Mouse (Mus musculus): ENCODE measurements at regions not wholly inside any gene's neighbourhood (a gene's known extent, or its start where the extent isn't known, plus 50 kb on each side); places are given as distances from the start of the nearest gene placed in this dataset.

DNA sequence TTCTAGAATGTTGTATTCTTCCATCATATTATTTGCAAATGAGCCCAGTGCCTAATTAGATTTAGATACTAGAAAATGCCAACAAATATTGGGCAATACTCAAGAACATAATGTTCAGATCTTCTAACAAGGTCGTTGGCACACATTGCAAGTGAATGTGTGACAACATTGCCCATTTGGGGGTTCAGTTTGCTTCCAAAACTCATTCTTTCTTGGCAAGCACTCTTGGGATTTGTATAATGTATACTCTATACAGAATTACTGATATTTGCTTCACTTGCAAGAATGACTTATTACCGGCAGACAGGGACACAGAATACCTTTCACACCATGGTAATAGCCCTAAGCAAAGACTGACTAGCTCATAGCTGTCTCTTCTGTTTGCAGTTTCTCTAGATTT is 194.8 kb upstream of the Tmem45b start:
- no peak overlapping the region for H3K27ac ChIP-seq (ENCODE audit: low read depth)
- H3K27me3 ChIP-seq (replicated peaks; ENCODE audit: control insufficient read depth, insufficient read depth, low read length) = no peaks in the 10 kb centered on the region
- 72% methylated on average over 2 of the region's 2 CpGs for WGBS
- H3K4me1 ChIP-seq (replicated peaks; ENCODE audit: control insufficient read depth, insufficient read depth, low read length) = no peaks in the 10 kb centered on the region
- no peak overlapping the region for H3K4me2 ChIP-seq (ENCODE audit: low read length)
- DNase-seq (ENCODE audit: low spot score) = no peak
- no peak overlapping the region for H3K4me3 ChIP-seq (ENCODE audit: low read depth, low read length)
- no peaks in the 10 kb centered on the region for H3K36me3 ChIP-seq (ENCODE audit: control insufficient read depth, insufficient read depth, low read length)
- H3K9ac ChIP-seq (ENCODE audit: low read length) = no peak overlapping the region
- H3K9me3 ChIP-seq (ENCODE audit: control insufficient read depth, low read length) = no peaks in the 10 kb centered on the region
- no peak for ATAC-seq (replicated peaks; ENCODE audit: low FRiP score, low TSS enrichment, low read depth)

GRCm38 (mm10) chr9:31657612-31658011 is 193.3 kb upstream of the Tmem45b start:
- H3K36me3 ChIP-seq (ENCODE audit: control insufficient read depth, insufficient read depth, low read length) = no peaks in the 10 kb centered on the region
- no peak overlapping the region for H3K4me3 ChIP-seq (ENCODE audit: low read depth, low read length)
- no peak overlapping the region for H3K4me2 ChIP-seq (ENCODE audit: low read length)
- H3K9ac ChIP-seq (ENCODE audit: low read length) = no peak overlapping the region
- DNase-seq (ENCODE audit: low spot score) = no peak
- H3K4me1 ChIP-seq (replicated peaks; ENCODE audit: control insufficient read depth, insufficient read depth, low read length) = no peaks in the 10 kb centered on the region
- H3K27me3 ChIP-seq (replicated peaks; ENCODE audit: control insufficient read depth, insufficient read depth, low read length) = no peaks in the 10 kb centered on the region
- ATAC-seq (replicated peaks; ENCODE audit: low FRiP score, low TSS enrichment, low read depth) = no peak
- WGBS = 82% methylated on average over 4 of the region's 4 CpGs
- H3K9me3 ChIP-seq (ENCODE audit: control insufficient read depth, low read length) = no peaks in the 10 kb centered on the region
- no peak overlapping the region for H3K27ac ChIP-seq (ENCODE audit: low read depth)

DNA sequence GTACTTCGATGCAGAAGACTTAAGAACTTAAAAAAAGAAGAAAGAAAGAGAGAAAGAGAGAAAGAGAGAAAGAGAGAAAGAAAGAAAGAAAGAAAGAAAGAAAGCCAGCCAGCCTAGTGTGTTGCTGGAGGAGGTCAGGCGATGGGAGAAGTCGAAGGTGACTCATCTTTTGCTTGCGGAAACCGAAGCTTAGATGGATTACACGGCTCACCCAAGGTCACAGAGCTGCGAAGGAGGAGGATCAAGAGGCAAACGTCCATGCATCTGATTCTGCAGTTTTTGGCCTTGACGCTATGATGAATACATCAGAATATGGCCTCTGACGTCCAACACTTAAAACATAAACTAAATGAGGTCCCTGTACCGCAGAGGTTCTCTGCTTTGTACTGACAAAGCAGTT is 192.4 kb upstream of the Tmem45b start:
- Histone ChIP-seq H3K9ac (ENCODE audit: low read length) (no peak overlapping the region), H3K9me3 (ENCODE audit: control insufficient read depth, low read length) (no peaks in the 10 kb centered on the region), H3K36me3 (ENCODE audit: control insufficient read depth, insufficient read depth, low read length) (no peaks in the 10 kb centered on the region), H3K27ac (ENCODE audit: low read depth) (no peak overlapping the region), H3K4me2 (ENCODE audit: low read length) (no peak overlapping the region), H3K4me3 (ENCODE audit: low read depth, low read length) (no peak overlapping the region), H3K4me1 (replicated peaks; ENCODE audit: control insufficient read depth, insufficient read depth, low read length) (no peaks in the 10 kb centered on the region), H3K27me3 (replicated peaks; ENCODE audit: control insufficient read depth, insufficient read depth, low read length) (no peaks in the 10 kb centered on the region)
- ATAC-seq (replicated peaks; ENCODE audit: low FRiP score, low TSS enrichment, low read depth) (no peak), DNase-seq (ENCODE audit: low spot score) (no peak)
- 62% methylated on average over 11 of the region's 11 CpGs for WGBS

DNA sequence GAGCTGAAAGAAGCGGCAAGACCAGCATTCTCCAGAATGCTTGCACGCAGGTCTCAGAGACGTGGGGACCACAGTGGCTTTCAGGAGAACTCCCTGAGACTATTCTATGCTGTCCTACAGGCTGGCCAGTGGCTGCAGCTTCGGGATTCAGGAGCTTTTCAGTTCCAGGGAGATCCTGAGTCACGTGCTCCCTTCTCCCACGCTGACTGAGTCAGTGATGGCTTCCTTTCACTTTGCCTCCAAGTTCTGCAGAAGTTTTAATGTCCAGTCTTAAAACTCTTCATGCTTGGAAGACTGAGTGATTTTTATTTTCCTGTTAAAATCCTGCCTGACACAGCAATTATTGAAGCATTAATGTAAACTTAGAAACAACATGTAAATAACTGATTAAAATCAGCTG is 190.5 kb upstream of the Tmem45b start:
- Histone ChIP-seq H3K4me3 (ENCODE audit: low read depth, low read length) (no peak overlapping the region), H3K36me3 (ENCODE audit: control insufficient read depth, insufficient read depth, low read length) (no peaks in the 10 kb centered on the region), H3K4me1 (replicated peaks; ENCODE audit: control insufficient read depth, insufficient read depth, low read length) (no peaks in the 10 kb centered on the region), H3K9me3 (ENCODE audit: control insufficient read depth, low read length) (no peaks in the 10 kb centered on the region), H3K4me2 (ENCODE audit: low read length) (no peak overlapping the region), H3K27ac (ENCODE audit: low read depth) (no peak overlapping the region), H3K27me3 (replicated peaks; ENCODE audit: control insufficient read depth, insufficient read depth, low read length) (no peaks in the 10 kb centered on the region), H3K9ac (ENCODE audit: low read length) (no peak overlapping the region)
- no peak for DNase-seq (ENCODE audit: low spot score)
- 82% methylated on average over 6 of the region's 6 CpGs for WGBS
- no peak for ATAC-seq (replicated peaks; ENCODE audit: low FRiP score, low TSS enrichment, low read depth)

DNA sequence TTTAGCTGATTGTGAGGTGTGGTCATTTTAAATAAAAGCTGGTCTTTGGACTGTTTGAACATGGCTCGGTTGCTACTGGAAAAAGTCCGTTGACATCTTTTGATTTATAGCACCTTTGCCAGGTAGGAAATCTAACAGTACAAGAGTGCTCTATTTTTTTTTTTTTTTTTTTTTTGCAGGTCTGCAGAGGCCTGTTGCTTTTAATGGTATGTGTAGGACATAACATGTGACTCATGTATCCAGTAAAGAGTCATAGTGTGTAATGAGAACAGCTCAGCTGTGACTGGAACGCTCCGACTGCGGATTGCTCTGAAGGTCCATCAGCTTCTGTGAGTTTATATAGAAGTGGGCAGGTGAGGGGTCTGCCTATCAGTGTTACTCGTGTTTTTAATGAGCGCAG is 190.0 kb upstream of the Tmem45b start:
- 67% methylated on average over 7 of the region's 7 CpGs for WGBS
- no peaks in the 10 kb centered on the region for H3K27me3 ChIP-seq (replicated peaks; ENCODE audit: control insufficient read depth, insufficient read depth, low read length)

DNA sequence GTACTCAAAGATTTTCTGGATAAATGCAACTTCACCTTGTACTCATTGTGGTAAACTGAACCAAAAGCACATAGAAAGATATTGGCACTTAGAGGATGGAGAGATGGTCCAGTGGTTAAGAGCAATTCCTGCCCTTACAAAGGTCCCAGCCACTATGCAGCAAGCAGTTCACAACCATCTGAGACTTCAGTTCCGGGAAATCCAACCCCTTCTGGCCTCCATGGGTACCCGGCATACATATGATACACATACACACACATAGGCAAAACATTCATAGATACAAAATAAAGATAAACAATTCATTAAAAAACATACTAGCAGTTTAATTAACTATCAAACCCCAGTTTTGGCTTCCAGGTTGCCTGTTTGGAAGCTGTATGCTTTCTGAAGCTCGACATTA is 189.5 kb upstream of the Tmem45b start:
- Histone ChIP-seq H3K36me3 (ENCODE audit: control insufficient read depth, insufficient read depth, low read length) (no peaks in the 10 kb centered on the region), H3K9ac (ENCODE audit: low read length) (no peak overlapping the region), H3K4me1 (replicated peaks; ENCODE audit: control insufficient read depth, insufficient read depth, low read length) (no peaks in the 10 kb centered on the region), H3K4me3 (ENCODE audit: low read depth, low read length) (no peak overlapping the region), H3K27me3 (replicated peaks; ENCODE audit: control insufficient read depth, insufficient read depth, low read length) (no peaks in the 10 kb centered on the region), H3K27ac (ENCODE audit: low read depth) (no peak overlapping the region), H3K9me3 (ENCODE audit: control insufficient read depth, low read length) (no peaks in the 10 kb centered on the region), H3K4me2 (ENCODE audit: low read length) (no peak overlapping the region)
- 69% methylated on average over 3 of the region's 3 CpGs for WGBS
- ATAC-seq (replicated peaks; ENCODE audit: low FRiP score, low TSS enrichment, low read depth) = no peak; the same call in 1 of the 2 replicates
- DNase-seq (ENCODE audit: low spot score) = no peak

More for the DNA sequence above, 190.0 kb upstream of the Tmem45b start:
- ATAC-seq (replicated peaks; ENCODE audit: low FRiP score, low TSS enrichment, low read depth) (peak; percentile 80), DNase-seq (ENCODE audit: low spot score) (no peak)
- no peaks in the 10 kb centered on the region for H3K36me3 ChIP-seq (ENCODE audit: control insufficient read depth, insufficient read depth, low read length)
- H3K9ac ChIP-seq (ENCODE audit: low read length) = no peak overlapping the region
- no peaks in the 10 kb centered on the region for H3K9me3 ChIP-seq (ENCODE audit: control insufficient read depth, low read length)
- no peak overlapping the region for H3K4me2 ChIP-seq (ENCODE audit: low read length)
- no peak overlapping the region for H3K4me3 ChIP-seq (ENCODE audit: low read depth, low read length)
- no peak overlapping the region for H3K27ac ChIP-seq (ENCODE audit: low read depth)
- H3K4me1 ChIP-seq (replicated peaks; ENCODE audit: control insufficient read depth, insufficient read depth, low read length) = no peaks in the 10 kb centered on the region

- Histone ChIP-seq H3K4me1 (replicated peaks; ENCODE audit: control insufficient read depth, insufficient read depth, low read length) (no peaks in the 10 kb centered on the region), H3K27ac (ENCODE audit: low read depth) (no peak overlapping the region), H3K36me3 (ENCODE audit: control insufficient read depth, insufficient read depth, low read length) (no peaks in the 10 kb centered on the region), H3K9ac (ENCODE audit: low read length) (no peak overlapping the region), H3K4me2 (ENCODE audit: low read length) (no peak overlapping the region), H3K27me3 (replicated peaks; ENCODE audit: control insufficient read depth, insufficient read depth, low read length) (no peaks in the 10 kb centered on the region), H3K9me3 (ENCODE audit: control insufficient read depth, low read length) (no peaks in the 10 kb centered on the region), H3K4me3 (ENCODE audit: low read depth, low read length) (no peak overlapping the region)
- DNase-seq (ENCODE audit: low spot score) (no peak), ATAC-seq (replicated peaks; ENCODE audit: low FRiP score, low TSS enrichment, low read depth) (peak; percentile 29; the same call in 1 of the 2 replicates)
- WGBS = 54% methylated on average over 10 of the region's 10 CpGs
Measured at GRCm38 (mm10) chr9:31650362-31651130, 186.3 kb upstream of the Tmem45b start.

DNA sequence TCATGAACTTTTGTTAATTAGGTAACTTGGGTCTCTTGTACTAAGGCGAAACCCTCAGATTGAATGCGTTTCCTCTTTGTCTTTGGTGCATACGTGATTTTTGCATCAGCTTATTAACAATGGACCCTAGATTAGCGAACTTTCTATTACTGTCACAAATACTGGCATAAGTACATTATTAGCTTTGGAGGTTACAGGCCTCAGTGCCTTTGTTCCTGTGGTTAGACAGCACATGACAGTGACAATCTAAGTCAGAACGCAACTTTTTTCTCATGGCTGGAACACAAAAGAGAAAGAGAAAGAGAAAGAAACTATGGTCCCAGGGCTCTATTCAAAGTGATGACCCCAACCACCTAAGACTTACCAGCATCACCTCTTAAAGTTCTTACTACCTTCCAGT is 184.8 kb upstream of the Tmem45b start:
- 97% methylated on average over 5 of the region's 5 CpGs for WGBS
- Histone ChIP-seq H3K9me3 (ENCODE audit: control insufficient read depth, low read length) (no peaks in the 10 kb centered on the region), H3K4me3 (ENCODE audit: low read depth, low read length) (no peak overlapping the region), H3K27ac (ENCODE audit: low read depth) (no peak overlapping the region), H3K9ac (ENCODE audit: low read length) (no peak overlapping the region), H3K4me1 (replicated peaks; ENCODE audit: control insufficient read depth, insufficient read depth, low read length) (no peaks in the 10 kb centered on the region), H3K4me2 (ENCODE audit: low read length) (no peak overlapping the region), H3K36me3 (ENCODE audit: control insufficient read depth, insufficient read depth, low read length) (no peaks in the 10 kb centered on the region), H3K27me3 (replicated peaks; ENCODE audit: control insufficient read depth, insufficient read depth, low read length) (no peaks in the 10 kb centered on the region)
- no peak for ATAC-seq (replicated peaks; ENCODE audit: low FRiP score, low TSS enrichment, low read depth)
- DNase-seq (ENCODE audit: low spot score) = no peak

DNA sequence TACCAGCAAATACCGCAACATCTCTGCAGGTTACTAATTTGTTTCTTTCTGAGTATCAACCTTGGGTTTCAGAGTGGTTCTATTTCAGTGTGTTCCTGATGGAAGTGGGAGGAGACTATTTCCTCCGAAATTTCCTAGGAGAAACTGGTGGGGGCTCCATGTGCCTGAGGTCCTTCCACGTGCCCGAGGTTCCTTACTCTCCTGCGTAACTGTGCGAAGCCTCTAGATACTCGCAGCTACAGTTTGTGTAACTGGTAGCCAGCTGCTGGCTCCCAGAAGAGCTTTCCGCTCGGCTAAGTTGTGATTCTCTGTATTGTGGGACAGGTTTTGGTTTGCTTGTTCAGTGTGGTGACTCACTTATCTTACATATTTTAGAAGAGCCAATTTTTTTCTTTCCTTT is 184.3 kb upstream of the Tmem45b start:
- H3K9me3 ChIP-seq (ENCODE audit: control insufficient read depth, low read length) = no peaks in the 10 kb centered on the region
- no peak overlapping the region for H3K9ac ChIP-seq (ENCODE audit: low read length)
- 86% methylated on average over 9 of the region's 9 CpGs for WGBS
- H3K27ac ChIP-seq (ENCODE audit: low read depth) = no peak overlapping the region
- no peaks in the 10 kb centered on the region for H3K4me1 ChIP-seq (replicated peaks; ENCODE audit: control insufficient read depth, insufficient read depth, low read length)
- H3K27me3 ChIP-seq (replicated peaks; ENCODE audit: control insufficient read depth, insufficient read depth, low read length) = no peaks in the 10 kb centered on the region
- no peak overlapping the region for H3K4me2 ChIP-seq (ENCODE audit: low read length)
- H3K36me3 ChIP-seq (ENCODE audit: control insufficient read depth, insufficient read depth, low read length) = no peaks in the 10 kb centered on the region
- H3K4me3 ChIP-seq (ENCODE audit: low read depth, low read length) = no peak overlapping the region
- ATAC-seq (replicated peaks; ENCODE audit: low FRiP score, low TSS enrichment, low read depth) (no peak), DNase-seq (ENCODE audit: low spot score) (no peak)
